Mouse (Mus musculus): ENCODE results near the gene Ankrd13a. TPM values are rescaled to one million over a fixed set of nuclear protein-coding genes. Genes with fewer than 3 reads are reported as not detected.

The Ankrd13a gene
- polyA plus RNA-seq (2012; rRNA removed), result 61.6 and 62.1 TPM in 2 replicates

DNA sequence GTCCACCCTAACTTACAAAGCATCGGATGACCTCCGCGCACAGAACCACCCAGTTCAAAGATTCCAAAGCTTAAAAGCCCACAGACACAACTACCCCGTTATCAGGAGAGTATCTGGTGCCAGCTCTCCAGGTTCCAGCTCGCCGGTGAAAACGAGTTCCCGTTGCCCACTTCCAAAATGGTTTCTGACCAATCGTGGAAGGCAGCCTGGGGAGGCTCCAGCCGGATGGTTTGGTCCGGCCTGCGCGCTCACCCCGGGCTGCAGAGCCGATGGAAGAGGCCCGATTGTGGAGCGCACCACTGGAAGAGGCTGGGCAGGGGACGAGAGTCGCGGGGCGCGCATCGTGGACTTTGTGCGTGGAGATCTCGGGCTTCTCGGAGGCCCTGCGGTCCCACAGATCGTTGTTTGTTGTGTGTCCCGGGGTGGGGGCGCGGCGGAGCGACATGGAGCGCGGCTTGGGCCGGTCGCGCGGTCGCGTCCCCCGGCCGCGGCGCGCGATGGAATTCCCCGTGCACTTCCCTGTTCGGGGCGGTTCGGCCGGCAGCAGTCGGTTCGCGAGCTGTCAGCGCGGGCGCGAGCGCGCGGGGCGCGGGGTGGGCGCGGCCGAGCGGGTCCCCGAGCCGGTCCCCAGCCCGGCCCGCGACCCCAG lies at the start of gene Ankrd13a:
Gene Ankrd13a, plus strand, starts transcription at position 275 of the 649 bp plus-strand sequence.
- Histone ChIP-seq H3K27ac (ENCODE audit: insufficient read depth, low read length) (peak within 1 kb of the TSS; percentile 100), H3K4me1 (ENCODE audit: control insufficient read depth, insufficient read depth, low read length) (peaks cover 16% of the 10 kb centered on the region), H3K27me3 (ENCODE audit: control insufficient read depth, insufficient read depth, low read length) (no peaks in the 10 kb centered on the region), H3K4me3 (replicated peaks; ENCODE audit: insufficient read depth, low read depth, low read length) (peak within 1 kb of the TSS; percentile 97)
- TF ChIP-seq POLR2A (IDR thresholded peaks at IDR 0.05; ENCODE audit: borderline replicate concordance, insufficient read depth, low read length) (peak; percentile 65), CTCF (IDR thresholded peaks at IDR 0.05; ENCODE audit: borderline replicate concordance, insufficient read depth, low read depth, low read length) (no peak)
- DNase-seq, result peak; percentile 94 to 95
- under 1% methylated on average over 68 of the region's 73 CpGs for WGBS

DNA sequence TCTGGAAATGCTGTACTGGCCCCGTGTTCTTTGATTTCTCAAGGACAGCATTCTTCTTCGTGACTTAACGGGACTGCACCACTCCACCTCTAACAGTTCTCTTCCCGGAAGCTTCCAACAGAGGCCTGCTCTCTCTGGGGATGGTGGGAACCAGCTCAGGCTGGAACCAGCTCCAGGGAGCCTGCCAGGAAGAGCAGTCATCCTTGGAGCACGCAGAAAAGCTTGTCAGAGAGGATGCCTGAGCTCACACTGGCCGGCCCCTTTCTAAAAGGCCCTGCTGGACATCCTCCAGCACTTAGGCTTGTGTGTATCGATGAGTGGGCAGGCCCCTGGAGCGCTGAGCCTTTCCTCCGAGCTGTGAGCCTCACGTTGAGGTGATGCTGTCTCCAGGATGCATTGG lies 46.3 kb upstream of the Ankrd13a start:
- no peak overlapping the region for H3K4me3 ChIP-seq (replicated peaks; ENCODE audit: insufficient read depth, low read depth, low read length)
- TF ChIP-seq POLR2A (IDR thresholded peaks at IDR 0.05; ENCODE audit: borderline replicate concordance, insufficient read depth, low read length), result no peak
- TF ChIP-seq CTCF (IDR thresholded peaks at IDR 0.05; ENCODE audit: borderline replicate concordance, insufficient read depth, low read depth, low read length), result no peak
- DNase-seq, result no peak
- WGBS, result 56% methylated on average over 10 of the region's 10 CpGs
- no peaks in the 10 kb centered on the region for H3K27me3 ChIP-seq (ENCODE audit: control insufficient read depth, insufficient read depth, low read length)
- H3K4me1 ChIP-seq (ENCODE audit: control insufficient read depth, insufficient read depth, low read length), result peaks cover 13% of the 10 kb centered on the region
- H3K27ac ChIP-seq (ENCODE audit: insufficient read depth, low read length), result no peak overlapping the region

DNA sequence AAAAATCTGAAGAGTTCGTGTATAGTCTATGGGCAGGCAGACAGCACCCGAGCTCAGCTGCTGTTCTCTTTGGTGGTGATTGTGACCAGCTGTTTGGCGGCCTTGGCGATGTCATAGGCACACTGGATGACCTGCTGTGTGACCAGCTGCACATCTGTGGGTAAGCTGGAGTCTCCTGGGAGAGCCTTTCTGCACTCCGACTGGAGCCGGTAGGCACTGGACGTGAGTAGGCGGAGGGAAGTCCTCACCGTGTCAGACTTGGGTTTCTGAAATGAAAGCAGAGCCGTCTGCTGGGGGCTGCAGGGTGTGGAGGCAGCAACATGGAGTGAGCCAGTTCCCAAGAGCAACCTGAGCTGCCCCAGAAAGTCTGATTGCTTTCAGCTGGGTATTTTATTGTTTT lies 44.3 kb upstream of the Ankrd13a start:
- no peak for DNase-seq
- Histone ChIP-seq H3K4me3 (replicated peaks; ENCODE audit: insufficient read depth, low read depth, low read length) (no peak overlapping the region), H3K27ac (ENCODE audit: insufficient read depth, low read length) (no peak overlapping the region), H3K4me1 (ENCODE audit: control insufficient read depth, insufficient read depth, low read length) (peaks cover 13% of the 10 kb centered on the region), H3K27me3 (ENCODE audit: control insufficient read depth, insufficient read depth, low read length) (no peaks in the 10 kb centered on the region)
- WGBS, result 59% methylated on average over 10 of the region's 10 CpGs
- no peak for TF ChIP-seq CTCF (IDR thresholded peaks at IDR 0.05; ENCODE audit: borderline replicate concordance, insufficient read depth, low read depth, low read length)

DNA sequence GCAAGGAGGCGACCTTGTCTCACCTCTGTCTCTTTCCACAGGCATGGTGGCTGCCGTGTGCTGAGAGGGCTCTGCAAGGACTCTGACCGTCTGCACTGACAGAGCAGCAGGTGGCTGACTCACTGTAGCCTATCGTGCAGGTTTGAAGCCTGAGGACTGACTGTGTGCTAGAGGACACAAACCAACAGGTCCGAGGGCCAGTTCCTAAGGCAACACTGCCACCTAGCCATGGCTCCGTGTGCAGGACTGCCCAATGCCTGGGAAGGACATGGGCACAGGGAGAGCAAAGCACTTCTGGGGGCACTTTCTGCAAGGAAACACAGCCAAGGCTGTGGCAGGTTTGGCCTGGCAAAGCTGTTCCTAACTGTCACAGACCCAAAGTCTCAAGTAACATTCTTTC lies 43.0 kb upstream of the Ankrd13a start:
- 37% methylated on average over 6 of the region's 6 CpGs for WGBS

DNA sequence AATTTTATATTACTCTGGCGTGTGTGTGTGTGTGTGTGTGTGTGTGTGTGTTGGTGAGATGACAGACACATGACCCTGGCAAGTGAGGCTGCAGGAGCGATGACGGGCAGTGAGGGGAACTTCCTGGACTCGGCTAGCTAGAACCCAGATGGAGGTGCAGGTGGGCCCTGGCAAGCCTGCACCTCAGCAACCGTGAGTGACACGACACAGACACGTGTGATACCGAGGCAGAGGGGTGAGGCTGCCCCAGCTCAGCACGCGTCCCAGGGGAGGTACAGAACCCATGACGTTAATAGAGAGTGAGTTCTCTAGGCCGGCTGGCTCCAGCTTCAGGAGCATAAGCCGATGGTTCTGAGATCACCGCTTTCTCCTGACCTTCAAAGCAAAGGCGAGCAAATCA lies 42.5 kb upstream of the Ankrd13a start:
- H3K27ac ChIP-seq (ENCODE audit: insufficient read depth, low read length), result peak overlapping the region; percentile 70
- 21% methylated on average over 15 of the region's 15 CpGs for WGBS
- H3K4me1 ChIP-seq (ENCODE audit: control insufficient read depth, insufficient read depth, low read length), result peaks cover 19% of the 10 kb centered on the region
- peak; percentile 52 to 64 for DNase-seq
- TF ChIP-seq CTCF (IDR thresholded peaks at IDR 0.05; ENCODE audit: borderline replicate concordance, insufficient read depth, low read depth, low read length) (no peak), POLR2A (IDR thresholded peaks at IDR 0.05; ENCODE audit: borderline replicate concordance, insufficient read depth, low read length) (no peak)
- H3K27me3 ChIP-seq (ENCODE audit: control insufficient read depth, insufficient read depth, low read length), result no peaks in the 10 kb centered on the region
- H3K4me3 ChIP-seq (replicated peaks; ENCODE audit: insufficient read depth, low read depth, low read length), result no peak overlapping the region

More for the DNA sequence above, 43.0 kb upstream of the Ankrd13a start:
- Histone ChIP-seq H3K27ac (ENCODE audit: insufficient read depth, low read length) (peak overlapping the region; percentile 70), H3K27me3 (ENCODE audit: control insufficient read depth, insufficient read depth, low read length) (no peaks in the 10 kb centered on the region), H3K4me3 (replicated peaks; ENCODE audit: insufficient read depth, low read depth, low read length) (no peak overlapping the region), H3K4me1 (ENCODE audit: control insufficient read depth, insufficient read depth, low read length) (peaks cover 16% of the 10 kb centered on the region)
- DNase-seq, result no peak
- TF ChIP-seq POLR2A (IDR thresholded peaks at IDR 0.05; ENCODE audit: borderline replicate concordance, insufficient read depth, low read length) (no peak), CTCF (IDR thresholded peaks at IDR 0.05; ENCODE audit: borderline replicate concordance, insufficient read depth, low read depth, low read length) (peak; percentile 71)

DNA sequence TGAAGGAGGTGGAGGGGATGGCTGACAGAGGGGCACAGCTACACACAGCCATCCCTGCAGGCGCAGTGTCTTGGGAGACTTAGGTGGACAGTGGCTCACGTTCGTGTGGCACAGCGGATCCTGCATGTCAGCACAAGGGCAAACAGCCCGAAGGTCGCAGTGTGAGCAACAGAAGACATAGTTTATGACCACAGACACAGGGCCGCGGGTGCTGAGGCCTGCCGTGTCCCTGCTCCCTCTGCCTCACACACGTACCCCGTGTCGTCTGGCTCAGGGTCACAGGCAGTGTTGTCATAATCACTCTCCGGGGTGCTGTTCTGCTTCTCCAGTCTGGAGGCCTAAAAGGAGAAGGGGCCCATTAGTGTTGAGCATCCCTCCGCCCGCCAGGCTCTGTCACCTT lies 40.9 kb upstream of the Ankrd13a start:
- H3K4me3 ChIP-seq (replicated peaks; ENCODE audit: insufficient read depth, low read depth, low read length), result no peak overlapping the region
- peaks cover 35% of the 10 kb centered on the region for H3K4me1 ChIP-seq (ENCODE audit: control insufficient read depth, insufficient read depth, low read length)
- no peak overlapping the region for H3K27ac ChIP-seq (ENCODE audit: insufficient read depth, low read length)
- WGBS, result 94% methylated on average over 15 of the region's 15 CpGs
- no peaks in the 10 kb centered on the region for H3K27me3 ChIP-seq (ENCODE audit: control insufficient read depth, insufficient read depth, low read length)
- no peak for TF ChIP-seq POLR2A (IDR thresholded peaks at IDR 0.05; ENCODE audit: borderline replicate concordance, insufficient read depth, low read length)
- no peak for TF ChIP-seq CTCF (IDR thresholded peaks at IDR 0.05; ENCODE audit: borderline replicate concordance, insufficient read depth, low read depth, low read length)
- no peak for DNase-seq

DNA sequence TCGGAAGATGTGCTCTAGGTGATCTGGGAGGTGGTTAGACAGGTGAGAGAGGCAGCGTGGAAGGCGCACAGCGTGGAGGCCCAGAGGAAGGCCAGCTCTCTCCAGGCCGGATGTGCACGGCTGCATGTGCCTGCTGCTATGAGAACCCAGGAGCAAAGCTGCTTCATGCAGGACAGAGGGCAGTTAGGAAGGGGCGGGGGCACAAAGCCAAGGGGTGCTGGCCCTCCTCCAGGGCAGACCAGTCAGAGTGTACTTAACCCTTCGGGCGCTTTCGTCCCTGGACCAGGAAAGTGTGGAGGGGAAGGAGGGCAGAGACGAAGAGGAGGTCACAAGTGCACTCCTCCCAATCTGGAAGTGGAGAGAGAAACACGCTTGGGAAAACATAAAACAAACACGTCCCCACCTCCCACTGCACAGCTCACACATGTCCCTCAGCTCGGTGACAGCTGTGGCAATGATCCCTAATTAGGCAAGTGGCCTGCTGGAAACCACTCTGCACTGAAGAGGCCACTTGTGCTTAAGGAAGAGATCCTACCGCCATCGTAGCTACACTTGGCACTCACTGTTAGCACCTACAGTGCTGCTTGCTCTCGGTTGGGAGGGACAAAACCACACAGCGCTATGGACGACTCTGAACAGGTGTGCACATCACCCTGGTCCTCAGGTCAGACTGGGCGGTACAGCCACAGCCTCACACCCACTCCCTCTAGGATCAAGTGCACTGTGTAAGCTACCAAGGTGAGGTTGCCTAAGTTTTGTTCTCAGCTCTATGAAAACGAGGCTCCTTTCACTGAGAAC lies 37.2 kb upstream of the Ankrd13a start:
- H3K27ac ChIP-seq (ENCODE audit: insufficient read depth, low read length), result peak overlapping the region; percentile 25; the same call in 1 of the 2 replicates
- H3K27me3 ChIP-seq (ENCODE audit: control insufficient read depth, insufficient read depth, low read length), result no peaks in the 10 kb centered on the region
- WGBS, result 23% methylated on average over 21 of the region's 21 CpGs
- H3K4me1 ChIP-seq (ENCODE audit: control insufficient read depth, insufficient read depth, low read length), result peaks cover 43% of the 10 kb centered on the region
- TF ChIP-seq CTCF (IDR thresholded peaks at IDR 0.05; ENCODE audit: borderline replicate concordance, insufficient read depth, low read depth, low read length) (no peak), POLR2A (IDR thresholded peaks at IDR 0.05; ENCODE audit: borderline replicate concordance, insufficient read depth, low read length) (no peak)
- H3K4me3 ChIP-seq (replicated peaks; ENCODE audit: insufficient read depth, low read depth, low read length), result no peak overlapping the region
- peak in 1 of 2 experiments; percentile 49 for DNase-seq
